Mouse (Mus musculus) spleen, postnatal 10 days (tissue): ENCODE data around the gene Nek1.

Experiments used
- DNase-seq, 2 experiments: peaks; one replicate each; pipeline ENCODE4 v3.0.0; 2021 to 2022; ENCODE audit warnings: low spot score in 2 of 2

Gene Nek1

GRCm38 (mm10) chr8:61156406-61156805, 163.4 kb downstream of the Nek1 start:
- no peak for DNase-seq

GRCm38 (mm10) chr8:61158540-61158939, 165.5 kb downstream of the Nek1 start:
- no peak for DNase-seq

DNA sequence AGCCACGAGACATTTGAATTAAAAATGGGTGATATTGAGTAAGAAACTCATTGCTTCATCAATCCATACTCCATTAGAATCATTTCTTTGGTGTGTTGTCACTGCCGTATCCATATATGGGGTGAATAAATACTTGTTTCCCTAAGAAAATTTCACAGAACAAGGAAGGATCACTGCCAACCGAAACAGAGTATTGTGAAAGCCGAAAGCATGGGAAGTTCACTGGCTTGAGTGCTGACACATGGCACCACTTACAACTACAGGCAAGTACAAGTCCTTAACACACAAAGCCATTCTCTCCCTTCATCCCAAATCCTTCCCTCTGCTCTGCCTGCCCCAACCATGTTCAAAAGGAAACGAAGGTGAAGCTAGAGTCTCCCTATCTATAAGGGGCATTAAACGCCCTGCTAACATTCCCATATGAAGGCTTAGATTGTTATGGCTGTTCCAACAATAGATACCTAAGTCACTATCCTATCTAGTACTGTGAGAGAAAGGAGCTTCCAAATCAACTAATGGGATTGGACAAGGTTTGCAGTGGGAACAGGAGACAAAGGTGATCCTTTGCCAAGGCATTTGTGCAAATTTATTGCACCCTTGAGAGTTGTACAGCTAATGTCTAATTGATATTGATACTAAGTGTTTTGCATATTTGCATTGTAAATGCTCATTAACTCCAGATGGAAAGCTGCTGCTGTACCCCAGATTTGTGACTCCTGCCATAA, 168.6 kb downstream of the Nek1 start:
- DNase-seq: no peak

DNA sequence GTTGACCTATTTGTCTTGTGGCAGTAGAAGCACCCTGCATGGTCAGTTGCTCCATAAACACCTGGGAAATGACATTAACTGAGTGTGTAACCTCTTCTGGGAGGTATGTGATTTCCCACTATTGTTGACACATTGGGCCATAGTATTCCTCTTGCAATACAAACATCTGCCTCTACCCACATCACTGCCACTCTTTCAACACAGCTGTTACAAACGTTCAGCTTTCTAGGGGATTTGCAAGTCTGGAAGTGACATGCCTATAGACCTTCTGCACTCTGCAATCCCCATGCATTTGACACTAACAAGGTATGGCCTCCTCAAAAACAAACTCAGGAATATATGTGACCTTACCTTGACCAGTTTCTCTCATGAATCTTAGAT, 169.2 kb downstream of the Nek1 start:
- DNase-seq: no peak

DNA sequence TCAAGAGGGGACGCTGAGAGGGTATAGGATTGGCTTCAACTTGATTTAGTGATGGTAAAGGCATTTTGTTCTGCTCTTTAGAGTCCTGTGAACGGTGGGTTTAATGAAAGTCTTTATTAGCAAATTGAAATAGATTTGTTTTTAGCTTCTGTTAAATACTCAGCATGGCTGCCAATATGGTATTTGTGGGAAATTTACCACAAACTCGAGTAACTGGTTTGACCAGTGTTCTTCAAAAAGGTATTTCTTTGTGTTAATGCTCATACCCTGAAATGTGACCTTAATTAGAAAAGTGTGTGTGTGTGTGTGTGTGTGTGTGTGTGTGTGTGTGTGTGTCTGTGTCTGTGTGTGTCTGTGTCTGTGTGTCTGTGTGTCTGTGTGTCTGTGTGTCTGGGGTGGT, 178.6 kb downstream of the Nek1 start:
- no peak for DNase-seq

GRCm38 (mm10) chr8:61173921-61174492, 181.0 kb downstream of the Nek1 start:
- DNase-seq: no peak

DNA sequence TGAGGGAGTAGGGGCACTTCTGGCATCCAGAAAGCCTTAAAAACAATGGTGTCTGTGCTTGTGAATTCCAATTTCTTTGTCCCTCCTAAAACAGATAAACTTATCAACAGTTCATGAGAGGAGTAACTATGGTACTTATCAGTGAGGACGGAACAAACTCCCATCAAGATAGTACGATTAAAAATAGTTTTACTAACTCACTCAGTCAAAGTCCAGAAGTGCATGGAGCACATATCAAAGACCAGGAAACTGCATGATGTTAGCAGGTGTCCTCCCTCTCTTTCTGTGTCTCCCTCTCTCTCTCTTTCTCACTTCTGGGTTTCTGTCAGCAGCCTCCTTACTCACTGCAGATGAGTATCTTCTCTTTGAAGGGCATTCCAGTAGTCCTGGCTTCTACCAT, 182.9 kb downstream of the Nek1 start:
- no peak for DNase-seq

DNA sequence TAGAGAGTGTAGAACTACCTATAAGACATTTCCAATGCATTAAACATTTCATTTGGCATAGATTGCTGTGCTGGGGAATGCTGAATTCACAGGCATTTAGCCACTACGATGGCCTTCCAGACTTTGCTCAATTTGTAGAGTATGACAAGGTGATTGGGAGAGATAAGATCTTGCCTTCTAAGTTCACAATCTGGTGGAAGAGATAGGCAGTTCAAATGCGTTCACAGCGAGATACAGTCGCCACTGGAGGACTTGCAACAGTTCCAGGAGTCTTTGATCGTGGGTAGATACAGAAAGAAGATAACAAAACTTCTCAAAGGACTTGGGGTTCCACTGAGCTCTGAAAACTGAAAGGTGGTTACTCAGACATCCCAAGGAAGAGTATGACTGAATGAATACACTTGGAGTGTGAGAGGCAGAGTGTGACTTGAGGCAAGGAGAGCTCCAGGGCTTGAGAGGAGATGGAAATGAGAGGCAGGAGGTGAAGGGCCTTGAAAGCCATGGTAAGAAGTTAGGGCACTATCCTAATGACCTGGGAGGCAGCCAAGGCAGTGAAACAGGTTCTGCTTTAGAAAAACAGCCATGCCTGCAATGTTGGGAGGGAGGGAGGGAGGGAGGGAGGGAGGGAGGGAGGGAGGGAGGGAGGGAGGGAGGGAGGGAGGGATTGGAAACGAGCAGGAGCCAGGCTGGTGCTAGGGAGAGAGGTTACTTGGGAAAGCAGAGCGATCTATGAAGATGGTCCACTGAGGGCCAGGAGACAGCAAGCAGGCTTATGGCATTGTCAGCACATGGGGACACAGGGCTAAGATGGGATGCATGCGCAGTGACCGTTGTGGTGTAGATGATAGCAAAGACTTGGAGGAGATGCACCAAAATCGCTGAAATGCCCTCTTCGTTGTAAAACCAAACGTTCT, 184.9 kb downstream of the Nek1 start:
- no peak for DNase-seq

DNA sequence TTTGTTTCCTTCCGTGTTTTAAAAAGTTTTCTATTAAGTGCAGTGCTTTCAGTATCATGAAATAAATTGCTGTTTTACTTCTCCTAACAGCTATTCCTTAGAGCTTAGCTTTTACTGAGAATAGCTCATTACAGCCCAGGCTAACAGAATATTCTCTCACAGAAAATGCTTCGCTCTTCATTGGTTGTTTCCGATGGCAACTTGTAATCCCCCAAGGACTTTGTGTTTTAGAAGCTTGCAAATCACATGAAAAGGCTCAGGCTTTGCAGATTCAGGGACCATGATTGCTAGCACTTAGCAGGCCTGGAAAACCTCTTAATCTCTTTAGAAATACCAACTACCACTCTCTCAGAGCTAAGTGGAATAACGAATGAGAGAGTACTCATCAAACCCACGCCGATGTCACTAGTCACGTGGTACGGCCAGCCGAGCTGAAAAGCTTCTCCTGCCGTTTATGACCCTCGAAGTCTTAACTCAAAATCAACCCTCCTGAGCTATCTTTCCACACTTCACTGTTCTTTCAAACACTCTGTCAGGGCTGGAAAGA, 185.7 kb downstream of the Nek1 start:
- DNase-seq: no peak
